Mouse (Mus musculus) frontal cortex, postnatal 25 days (tissue): ENCODE data around the gene Il34.

ENCODE experiments used
- DNase-seq, 2 experiments: peaks; one replicate each; pipeline ENCODE4 v3.0.0; 2022; ENCODE audit warnings: low spot score in 2 of 2

Gene Il34

GRCm38 (mm10) chr8:110805669-110806068 lies at the start of gene Il34:
Il34 (minus strand) TSS chr8:110805924.
- no peak for DNase-seq

- DNase-seq, result no peak
Measured at GRCm38 (mm10) chr8:110851186-110851585, 45.5 kb upstream of the Il34 start.

- DNase-seq, result no peak
Measured at GRCm38 (mm10) chr8:110847645-110848495, 42.1 kb upstream of the Il34 start.

GRCm38 (mm10) chr8:110847171-110847549 lies 41.4 kb upstream of the Il34 start:
- no peak for DNase-seq

GRCm38 (mm10) chr8:110846405-110847170 lies 40.9 kb upstream of the Il34 start, which contains the start of the genes Cog4 and Sf3b3:
Cog4 (plus strand) TSS chr8:110846600.
Sf3b3 (minus strand) TSS chr8:110846787.
- DNase-seq, result peak; percentile 61 to 79

GRCm38 (mm10) chr8:110845821-110846404 lies 40.2 kb upstream of the Il34 start:
- DNase-seq, result no peak

- no peak for DNase-seq
Measured at GRCm38 (mm10) chr8:110844941-110845340, 39.2 kb upstream of the Il34 start.

- DNase-seq, result no peak
Measured at GRCm38 (mm10) chr8:110843207-110843606, 37.5 kb upstream of the Il34 start.

GRCm38 (mm10) chr8:110842012-110842574 lies 36.4 kb upstream of the Il34 start:
- DNase-seq, result no peak

GRCm38 (mm10) chr8:110831956-110832355 lies 26.2 kb upstream of the Il34 start:
- no peak for DNase-seq

- DNase-seq, result no peak
Measured at GRCm38 (mm10) chr8:110828511-110828910, 22.8 kb upstream of the Il34 start.

GRCm38 (mm10) chr8:110824861-110825260 lies 19.1 kb upstream of the Il34 start:
- no peak for DNase-seq

GRCm38 (mm10) chr8:110821960-110822359 lies 16.2 kb upstream of the Il34 start:
- DNase-seq, result no peak

GRCm38 (mm10) chr8:110820257-110820656 lies 14.5 kb upstream of the Il34 start:
- DNase-seq, result no peak

GRCm38 (mm10) chr8:110818593-110818992 lies 12.9 kb upstream of the Il34 start:
- DNase-seq, result no peak

GRCm38 (mm10) chr8:110816990-110817389 lies 11.3 kb upstream of the Il34 start:
- DNase-seq, result no peak

GRCm38 (mm10) chr8:110815308-110815707 lies 9.6 kb upstream of the Il34 start:
- no peak for DNase-seq

- no peak for DNase-seq
Measured at GRCm38 (mm10) chr8:110813081-110813812, 7.5 kb upstream of the Il34 start.

GRCm38 (mm10) chr8:110812349-110813080 lies 6.8 kb upstream of the Il34 start:
- DNase-seq, result no peak

GRCm38 (mm10) chr8:110811793-110812192 lies 6.1 kb upstream of the Il34 start:
- no peak for DNase-seq

- DNase-seq, result no peak
Measured at GRCm38 (mm10) chr8:110811116-110811515, 5.4 kb upstream of the Il34 start.
